Mouse (Mus musculus) heart, postnatal 0 days (tissue): ENCODE results near the gene Ank. TPM values are rescaled to one million over a fixed set of nuclear protein-coding genes. Genes with fewer than 3 reads are reported as not detected.
"Not testable (repeated sequence)": the region's sequence is repeated elsewhere in the genome, so short reads cannot be mapped to it uniquely, and the experiment has no call there.

Source experiments
- ATAC-seq: fragments of 200-750 bp; cut with Nextera tagmentation; 2 replicates; pipeline ENCODE4 v1.8.0; 2017; ENCODE audit warnings: low read depth, moderate number of reproducible peaks, moderate library complexity; ENCODE audit not compliant: insufficient read depth
- DNase-seq: peaks from one replicate; pipeline ENCODE4 v3.0.0-alpha.2; 2016; ENCODE audit warnings: low spot score
- H3K27ac ChIP-seq: fragments of 300-500 bp; sonication (generic); 2 replicates; pipeline ENCODE4 v1.5.1; 2014; ENCODE audit warnings: low read depth, mild to moderate bottlenecking
- H3K27me3 ChIP-seq: fragments of 300-500 bp; sonication (generic); 2 replicates; pipeline ENCODE4 v1.6.1; 2014; ENCODE audit warnings: low read length, mixed read lengths; ENCODE audit not compliant: control insufficient read depth, insufficient read depth
- H3K36me3 ChIP-seq: fragments of 300-500 bp; sonication (generic); replicated peaks from 2 replicates; pipeline ENCODE4 v1.6.1; 2014; ENCODE audit warnings: low read length, mixed read lengths; ENCODE audit not compliant: control insufficient read depth, insufficient read depth
- H3K4me1 ChIP-seq: fragments of 300-500 bp; sonication (generic); 2 replicates; pipeline ENCODE4 v1.6.1; 2014; ENCODE audit warnings: antibody characterized with exemption; ENCODE audit not compliant: control insufficient read depth, insufficient read depth
- H3K4me2 ChIP-seq: fragments of 300-500 bp; sonication (generic); 2 replicates; pipeline ENCODE4 v1.6.1; 2014; ENCODE audit warnings: low read depth, mild to moderate bottlenecking, low read length, moderate library complexity
- H3K4me3 ChIP-seq: fragments of 300-500 bp; sonication (generic); 2 replicates; pipeline ENCODE4 v1.5.1; 2014; ENCODE audit warnings: low read depth, low read length
- H3K9ac ChIP-seq: fragments of 300-500 bp; sonication (generic); replicated peaks from 2 replicates; pipeline ENCODE4 v1.6.1; 2014; ENCODE audit warnings: low read depth, low read length, mixed read lengths
- H3K9me3 ChIP-seq: fragments of 300-500 bp; sonication (generic); replicated peaks from 2 replicates; pipeline ENCODE4 v1.6.1; 2016; ENCODE audit warnings: low read length; ENCODE audit not compliant: control insufficient read depth
- CTCF ChIP-seq: IDR thresholded peaks from 2 replicates; pipeline ENCODE4 v1.5.1; 2016; ENCODE audit warnings: antibody characterized with exemption, control low read depth, low read depth
- EP300 ChIP-seq: IDR thresholded peaks from 2 replicates; pipeline ENCODE4 v1.6.1; 2016; ENCODE audit warnings: antibody characterized with exemption, low read depth
- WGBS: fragments of 180-500 bp; shearing (Covaris S2); extraction: QIAGEN DNeasy Blood & Tissue Kit; methylation state at CpG from one replicate; pipeline ENCODE4 v1.1.7; 2014; 5-methylcytosine and 5-hydroxymethylcytosine counted together
- polyA plus RNA-seq: library from polyadenylated mRNA; unstranded; fragments of >200 nt; fragmentation: Nextera tagmentation; extraction: Ambion mirVana; gene quantifications from 2 replicates; pipeline ENCODE4 v1.2.1, GENCODE M21; 2015
- total RNA-seq: library from RNA; depleted of rRNA; stranded (reverse); fragments of >200 nt; gene quantifications from 2 replicates; pipeline ENCODE4 v1.2.3, GENCODE M21; 2014; ENCODE audit warnings: low replicate concordance

The Ank gene
- total and polyA plus RNA-seq, 2 experiments from 2014 or later = 21.2 to 30.6 TPM

DNA sequence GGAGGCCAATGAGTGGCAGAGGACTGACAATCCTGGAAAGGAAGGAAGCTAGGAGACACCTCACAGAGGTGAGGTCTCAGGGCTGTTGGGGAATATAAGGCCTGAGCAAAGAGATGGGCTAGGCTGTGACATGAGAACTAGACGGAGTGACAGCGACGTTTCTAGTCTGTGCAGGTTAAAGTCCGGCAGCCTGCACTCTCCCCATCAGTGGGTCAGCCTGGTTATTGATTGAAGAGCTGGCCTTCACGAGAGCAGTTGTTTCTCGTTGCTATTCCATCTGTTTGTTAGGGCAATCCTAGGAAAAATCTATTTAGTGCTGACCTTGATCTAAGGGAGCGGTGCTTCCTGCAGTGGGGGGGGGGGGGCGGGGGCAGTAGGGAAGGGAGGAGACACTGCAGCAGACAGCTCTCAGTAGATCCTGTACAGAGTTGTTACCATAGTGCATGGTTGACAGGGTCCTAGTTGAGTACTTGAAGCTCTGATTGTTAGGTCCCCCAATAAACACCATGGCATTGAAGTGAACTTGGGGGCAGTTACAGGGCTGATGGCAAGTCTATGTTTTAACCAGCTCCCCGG is 21.6 kb upstream of the Ank start:
- no peak overlapping the region for H3K9ac ChIP-seq
- H3K4me3 ChIP-seq = no peak overlapping the region
- WGBS = 83% methylated on average over 9 of the region's 9 CpGs
- no peaks in the 10 kb centered on the region for H3K4me1 ChIP-seq
- H3K36me3 ChIP-seq = no peaks in the 10 kb centered on the region
- ATAC-seq (no peak), DNase-seq (no peak)
- TF ChIP-seq CTCF (no peak), EP300 (no peak)
- H3K27ac ChIP-seq = no peak overlapping the region
- no peaks in the 10 kb centered on the region for H3K9me3 ChIP-seq
- no peak overlapping the region for H3K4me2 ChIP-seq
- no peaks in the 10 kb centered on the region for H3K27me3 ChIP-seq

DNA sequence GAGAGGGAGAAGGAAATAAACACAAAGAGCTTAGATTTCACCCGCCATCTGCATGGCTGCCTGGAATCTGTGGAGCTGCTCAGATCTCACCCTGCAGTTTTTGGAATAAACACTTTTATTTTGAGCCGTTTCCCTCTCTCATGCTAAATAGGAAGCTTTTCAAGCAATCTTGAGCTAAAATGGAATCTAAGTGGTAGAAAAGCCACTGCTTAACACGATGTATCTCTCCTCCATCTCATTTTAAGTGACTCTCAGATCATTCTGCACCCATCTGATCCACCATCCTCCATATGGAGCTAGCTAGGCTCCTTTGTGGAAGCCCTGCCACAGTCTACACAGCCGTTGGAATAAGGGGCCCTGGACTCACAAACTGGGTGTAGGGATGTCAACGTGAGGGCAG is 15.8 kb upstream of the Ank start:
- H3K9me3 ChIP-seq = no peaks in the 10 kb centered on the region
- TF ChIP-seq CTCF (no peak), EP300 (no peak)
- no peaks in the 10 kb centered on the region for H3K36me3 ChIP-seq
- no peak overlapping the region for H3K4me3 ChIP-seq
- H3K4me2 ChIP-seq = no peak overlapping the region
- no peaks in the 10 kb centered on the region for H3K27me3 ChIP-seq
- H3K27ac ChIP-seq = no peak overlapping the region
- ATAC-seq = no peak
- H3K9ac ChIP-seq = no peak overlapping the region
- 78% methylated on average over 5 of the region's 5 CpGs for WGBS
- no peaks in the 10 kb centered on the region for H3K4me1 ChIP-seq
- no peak for DNase-seq

DNA sequence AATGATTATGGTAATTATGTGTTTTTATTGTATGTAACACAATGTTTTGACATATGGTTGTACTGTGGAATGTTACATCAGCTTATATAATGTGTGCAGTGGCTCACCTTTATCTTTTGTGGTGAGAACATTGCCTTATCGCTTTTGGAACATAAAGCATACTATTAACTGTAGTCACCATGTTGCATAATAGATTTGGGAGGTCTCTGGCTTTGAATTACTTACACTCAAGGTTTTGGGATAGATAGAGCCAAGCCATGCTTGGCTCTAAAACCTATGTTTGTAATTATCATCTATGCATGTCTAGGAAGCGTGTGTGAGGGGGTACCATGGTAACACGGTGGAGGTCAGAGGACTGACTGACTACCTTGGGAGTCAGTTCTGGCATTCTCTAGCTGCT is 14.7 kb upstream of the Ank start:
- no peak for ATAC-seq
- H3K9me3 ChIP-seq = no peaks in the 10 kb centered on the region
- H3K36me3 ChIP-seq = no peaks in the 10 kb centered on the region
- no peak overlapping the region for H3K9ac ChIP-seq
- no peak overlapping the region for H3K27ac ChIP-seq
- 75% methylated on average over 3 of the region's 3 CpGs for WGBS
- no peaks in the 10 kb centered on the region for H3K4me1 ChIP-seq
- H3K4me3 ChIP-seq = no peak overlapping the region
- H3K27me3 ChIP-seq = no peaks in the 10 kb centered on the region
- TF ChIP-seq EP300 = no peak
- no peak for DNase-seq
- H3K4me2 ChIP-seq = no peak overlapping the region

DNA sequence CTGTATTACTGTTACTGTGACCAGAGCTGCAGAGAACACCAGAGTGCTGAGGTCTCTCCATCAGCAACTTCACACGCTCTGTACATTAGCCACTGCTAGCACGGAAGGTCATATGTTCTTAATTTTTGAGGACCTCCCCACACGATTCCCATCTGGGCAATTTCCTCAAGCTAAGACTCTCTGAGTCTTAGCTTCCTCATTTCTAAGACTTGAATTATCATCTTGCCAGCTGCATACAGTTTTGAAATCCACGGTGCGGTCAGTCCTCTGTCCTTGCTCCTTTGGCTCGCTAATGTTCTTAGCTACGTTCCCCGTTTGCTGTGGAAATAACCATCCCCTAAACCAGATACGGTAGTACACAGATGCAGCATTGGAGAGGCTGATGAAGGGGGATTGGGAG is 14.0 kb upstream of the Ank start:
- Histone ChIP-seq H3K4me2 (no peak overlapping the region), H3K9ac (no peak overlapping the region), H3K9me3 (no peaks in the 10 kb centered on the region), H3K27ac (no peak overlapping the region), H3K4me1 (no peaks in the 10 kb centered on the region), H3K27me3 (no peaks in the 10 kb centered on the region), H3K4me3 (no peak overlapping the region), H3K36me3 (no peaks in the 10 kb centered on the region)
- DNase-seq (no peak), ATAC-seq (no peak)
- no peak for TF ChIP-seq CTCF
- no peak for TF ChIP-seq EP300
- 80% methylated on average over 9 of the region's 9 CpGs for WGBS

DNA sequence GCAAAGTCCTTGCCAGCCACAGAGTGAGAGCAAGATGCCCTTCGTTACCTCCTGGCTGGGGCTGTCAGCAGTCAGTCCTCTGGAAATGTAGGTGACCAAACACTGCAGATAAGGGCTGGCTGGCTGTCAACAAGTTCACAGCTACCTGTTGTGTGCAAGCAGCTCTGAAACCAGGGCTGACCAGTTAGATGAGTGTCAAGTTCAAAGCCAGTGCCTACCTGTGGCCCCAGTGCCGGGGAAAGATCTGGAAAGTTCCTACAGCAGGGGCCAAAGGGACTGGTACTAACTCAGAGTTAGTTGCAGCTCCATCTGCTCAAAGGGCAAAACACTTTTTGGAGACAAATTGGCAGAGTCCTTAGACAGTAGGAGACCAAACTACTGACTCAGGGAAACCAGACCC is 9.5 kb upstream of the Ank start:
- no peak overlapping the region for H3K27ac ChIP-seq
- TF ChIP-seq EP300 = no peak
- WGBS = 53% methylated on average over 2 of the region's 2 CpGs
- H3K27me3 ChIP-seq = no peaks in the 10 kb centered on the region
- H3K4me1 ChIP-seq = no peaks in the 10 kb centered on the region
- H3K4me2 ChIP-seq = no peak overlapping the region
- H3K9ac ChIP-seq = no peak overlapping the region
- ATAC-seq (no peak), DNase-seq (no peak)
- H3K4me3 ChIP-seq = no peak overlapping the region
- H3K9me3 ChIP-seq = no peaks in the 10 kb centered on the region
- H3K36me3 ChIP-seq = no peaks in the 10 kb centered on the region

DNA sequence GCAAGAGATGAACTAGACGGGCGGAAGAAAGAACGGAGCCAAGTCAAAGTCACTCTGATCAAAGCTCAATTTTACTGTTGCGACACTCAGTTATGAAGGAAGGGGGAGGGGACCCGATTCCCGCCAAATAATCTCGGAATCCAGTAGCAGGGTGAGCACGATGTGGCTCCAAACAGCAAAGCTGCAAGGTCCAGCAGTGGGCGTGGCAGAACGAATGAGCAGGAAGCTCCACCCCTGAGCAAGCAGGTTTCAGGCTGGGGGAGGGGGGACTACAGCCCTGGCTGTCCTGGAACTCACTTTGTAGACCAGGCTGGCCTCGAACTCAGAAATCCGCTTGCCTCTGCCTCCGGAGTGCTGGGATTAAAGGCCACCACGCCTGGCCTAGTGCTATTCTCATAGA is 6.7 kb upstream of the Ank start:
- not testable (repeated sequence) for H3K4me1 ChIP-seq, H3K9me3 ChIP-seq, DNase-seq, H3K4me3 ChIP-seq, H3K9ac ChIP-seq, H3K36me3 ChIP-seq, ATAC-seq, H3K27me3 ChIP-seq, H3K4me2 ChIP-seq, H3K27ac ChIP-seq
- 52% methylated on average over 14 of the region's 14 CpGs for WGBS
